Mouse (Mus musculus) thymus, adult 2 months (tissue): Measurements from ENCODE around the gene Grik3. TPM values are rescaled to one million over a fixed set of nuclear protein-coding genes. Genes with fewer than 3 reads are reported as not detected.

Source experiments
- DNase-seq: peaks from one replicate; pipeline ENCODE4 v3.0.0; 2021
- H3K27ac ChIP-seq: fragments of 200-500 bp; 2 replicates; pipeline ENCODE4 v1.5.1; 2012; ENCODE audit warnings: low read length, control low read depth; ENCODE audit not compliant: control insufficient read depth, insufficient read depth
- H3K27me3 ChIP-seq: fragments of 200-500 bp; 2 replicates; pipeline ENCODE4 v1.6.1; 2012; ENCODE audit warnings: mild to moderate bottlenecking, low read length, moderate library complexity, mixed read lengths; ENCODE audit not compliant: control insufficient read depth, insufficient read depth
- H3K36me3 ChIP-seq: fragments of 200-500 bp; 2 replicates; pipeline ENCODE4 v1.6.1; 2012; ENCODE audit warnings: mild to moderate bottlenecking, low read length, moderate library complexity; ENCODE audit not compliant: control insufficient read depth, insufficient read depth
- H3K4me1 ChIP-seq: fragments of 200-500 bp; replicated peaks from 2 replicates; pipeline ENCODE4 v1.6.1; 2012; ENCODE audit warnings: low read length; ENCODE audit not compliant: control insufficient read depth, insufficient read depth
- H3K4me3 ChIP-seq: fragments of 200-500 bp; 2 replicates; pipeline ENCODE4 v1.5.1; 2012; ENCODE audit warnings: mild to moderate bottlenecking, low read length, control low read depth, moderate library complexity; ENCODE audit not compliant: control insufficient read depth, insufficient read depth
- CTCF ChIP-seq: fragments of 200-500 bp; IDR thresholded peaks from 2 replicates; pipeline ENCODE4 v1.5.1; 2012; ENCODE audit warnings: mild to moderate bottlenecking, control low read depth, low read length, moderate library complexity, borderline replicate concordance; ENCODE audit not compliant: control insufficient read depth, poor library complexity, insufficient read depth; ENCODE audit errors: extremely low read depth
- POLR2A ChIP-seq: fragments of 200-500 bp; IDR thresholded peaks from 2 replicates; pipeline ENCODE4 v1.6.1; 2012; ENCODE audit warnings: mild to moderate bottlenecking, low read length, control low read depth, moderate library complexity; ENCODE audit not compliant: control insufficient read depth, poor library complexity, insufficient read depth; ENCODE audit errors: extremely low read depth
- WGBS: fragments of 180-500 bp; shearing (Covaris S2); methylation state at CpG from one replicate; pipeline ENCODE4 v1.1.7; 2018; 5-methylcytosine and 5-hydroxymethylcytosine counted together
- polyA plus RNA-seq: library from polyadenylated mRNA; depleted of rRNA; stranded (reverse); fragments of >200 nt; gene quantifications from 2 replicates; pipeline ENCODE4 v1.2.3, GENCODE M21; 2012

The Grik3 gene
- polyA plus RNA-seq, 1 experiment: 0.13 TPM

GRCm38 (mm10) chr4:125564008-125564710 is 73.7 kb downstream of the Grik3 start:
- WGBS: 72% methylated on average over 17 of the region's 17 CpGs
- H3K36me3 ChIP-seq: no peaks in the 10 kb centered on the region
- no peak overlapping the region for H3K4me3 ChIP-seq
- no peaks in the 10 kb centered on the region for H3K4me1 ChIP-seq
- no peak for TF ChIP-seq CTCF
- no peak for TF ChIP-seq POLR2A
- no peak for DNase-seq
- no peak overlapping the region for H3K27ac ChIP-seq
- H3K27me3 ChIP-seq: no peaks in the 10 kb centered on the region

GRCm38 (mm10) chr4:125565711-125566439 is 75.4 kb downstream of the Grik3 start:
- WGBS: 52% methylated on average over 8 of the region's 8 CpGs
- H3K4me3 ChIP-seq: no peak overlapping the region
- no peaks in the 10 kb centered on the region for H3K27me3 ChIP-seq
- TF ChIP-seq POLR2A (no peak), CTCF (no peak)
- no peak overlapping the region for H3K27ac ChIP-seq
- no peaks in the 10 kb centered on the region for H3K4me1 ChIP-seq
- DNase-seq: no peak
- no peaks in the 10 kb centered on the region for H3K36me3 ChIP-seq

- DNase-seq: no peak
- no peak for TF ChIP-seq POLR2A
- no peak for TF ChIP-seq CTCF
- no peak overlapping the region for H3K27ac ChIP-seq
- no peaks in the 10 kb centered on the region for H3K36me3 ChIP-seq
- H3K4me1 ChIP-seq: no peaks in the 10 kb centered on the region
- H3K27me3 ChIP-seq: no peaks in the 10 kb centered on the region
- H3K4me3 ChIP-seq: no peak overlapping the region
- 94% methylated on average over 6 of the region's 6 CpGs for WGBS
Measured at GRCm38 (mm10) chr4:125568210-125568609, 77.7 kb downstream of the Grik3 start.

GRCm38 (mm10) chr4:125571651-125572311 is 81.3 kb downstream of the Grik3 start:
- Histone ChIP-seq H3K36me3 (no peaks in the 10 kb centered on the region), H3K27ac (no peak overlapping the region), H3K27me3 (no peaks in the 10 kb centered on the region), H3K4me3 (no peak overlapping the region), H3K4me1 (no peaks in the 10 kb centered on the region)
- 37% methylated on average over 12 of the region's 12 CpGs for WGBS
- TF ChIP-seq CTCF (no peak), POLR2A (no peak)
- DNase-seq: no peak

GRCm38 (mm10) chr4:125572312-125572663 is 81.8 kb downstream of the Grik3 start:
- no peak for DNase-seq
- Histone ChIP-seq H3K4me3 (no peak overlapping the region), H3K27me3 (no peaks in the 10 kb centered on the region), H3K36me3 (no peaks in the 10 kb centered on the region), H3K27ac (no peak overlapping the region), H3K4me1 (no peaks in the 10 kb centered on the region)
- TF ChIP-seq CTCF (no peak), POLR2A (no peak)
- 11% methylated on average over 5 of the region's 5 CpGs for WGBS

GRCm38 (mm10) chr4:125573000-125573399 is 82.5 kb downstream of the Grik3 start:
- WGBS: 29% methylated on average over 5 of the region's 5 CpGs
- Histone ChIP-seq H3K27ac (no peak overlapping the region), H3K4me1 (no peaks in the 10 kb centered on the region), H3K36me3 (no peaks in the 10 kb centered on the region), H3K4me3 (no peak overlapping the region), H3K27me3 (no peaks in the 10 kb centered on the region)
- no peak for TF ChIP-seq CTCF
- no peak for DNase-seq
